Mouse (Mus musculus): Measurements from ENCODE around the gene Helz2.
A peak's percentile ranks its signal among the peaks of the same experiment; 100 is the strongest.

Helz2 gene

GRCm38 (mm10) chr2:181241602-181242313, at the start of gene Helz2:
Gene Helz2 (minus strand): TSS chr2:181242027.
- no peak for DNase-seq (ENCODE audit: extremely low spot score, low read depth, low spot score)

- no peak for DNase-seq (ENCODE audit: extremely low spot score, low read depth, low spot score)
These were observed 49.1 kb upstream of the Helz2 start for GRCm38 (mm10) chr2:181290937-181291336.

GRCm38 (mm10) chr2:181288691-181289090, 46.9 kb upstream of the Helz2 start:
- no peak for DNase-seq (ENCODE audit: extremely low spot score, low read depth, low spot score)

- DNase-seq (ENCODE audit: extremely low spot score, low read depth, low spot score): peak; percentile 91
These were observed 46.1 kb upstream of the Helz2 start, which contains the start of gene Gmeb2 for GRCm38 (mm10) chr2:181287958-181288350. Gene Gmeb2 (minus strand): TSS chr2:181288035.

- DNase-seq (ENCODE audit: extremely low spot score, low read depth, low spot score): no peak
These were observed 45.6 kb upstream of the Helz2 start for GRCm38 (mm10) chr2:181287338-181287957.

GRCm38 (mm10) chr2:181286629-181287337, 45.0 kb upstream of the Helz2 start:
- DNase-seq (ENCODE audit: extremely low spot score, low read depth, low spot score): no peak

GRCm38 (mm10) chr2:181279968-181280367, 38.1 kb upstream of the Helz2 start:
- no peak for DNase-seq (ENCODE audit: extremely low spot score, low read depth, low spot score)

- DNase-seq (ENCODE audit: extremely low spot score, low read depth, low spot score): no peak
These were observed 36.0 kb upstream of the Helz2 start for GRCm38 (mm10) chr2:181277866-181278265.

GRCm38 (mm10) chr2:181276766-181277165, 34.9 kb upstream of the Helz2 start:
- DNase-seq (ENCODE audit: extremely low spot score, low read depth, low spot score): no peak

GRCm38 (mm10) chr2:181274639-181275038, 32.8 kb upstream of the Helz2 start:
- DNase-seq (ENCODE audit: extremely low spot score, low read depth, low spot score): no peak

GRCm38 (mm10) chr2:181273829-181274228, 32.0 kb upstream of the Helz2 start:
- DNase-seq (ENCODE audit: extremely low spot score, low read depth, low spot score): no peak

- no peak for DNase-seq (ENCODE audit: extremely low spot score, low read depth, low spot score)
These were observed 30.3 kb upstream of the Helz2 start for GRCm38 (mm10) chr2:181272092-181272491.

- no peak for DNase-seq (ENCODE audit: extremely low spot score, low read depth, low spot score)
These were observed 25.0 kb upstream of the Helz2 start for GRCm38 (mm10) chr2:181266839-181267238.

GRCm38 (mm10) chr2:181253248-181253647, 11.4 kb upstream of the Helz2 start:
- DNase-seq (ENCODE audit: extremely low spot score, low read depth, low spot score): no peak

- DNase-seq (ENCODE audit: extremely low spot score, low read depth, low spot score): no peak
These were observed 10.0 kb upstream of the Helz2 start for GRCm38 (mm10) chr2:181251841-181252240.

- no peak for DNase-seq (ENCODE audit: extremely low spot score, low read depth, low spot score)
These were observed 7.4 kb upstream of the Helz2 start for GRCm38 (mm10) chr2:181249217-181249616.

GRCm38 (mm10) chr2:181245031-181245430, 3.2 kb upstream of the Helz2 start:
- DNase-seq (ENCODE audit: extremely low spot score, low read depth, low spot score): no peak

- DNase-seq (ENCODE audit: extremely low spot score, low read depth, low spot score): no peak
These were observed 2.0 kb upstream of the Helz2 start for GRCm38 (mm10) chr2:181243706-181244394.

GRCm38 (mm10) chr2:181242314-181242665, 463 bp upstream of the Helz2 start:
- DNase-seq (ENCODE audit: extremely low spot score, low read depth, low spot score): no peak

- DNase-seq (ENCODE audit: extremely low spot score, low read depth, low spot score): no peak
These were observed 904 bp downstream of the Helz2 start for GRCm38 (mm10) chr2:181240806-181241440.

GRCm38 (mm10) chr2:181239261-181239660, 2.6 kb downstream of the Helz2 start:
- DNase-seq (ENCODE audit: extremely low spot score, low read depth, low spot score): no peak
